Mouse (Mus musculus) kidney, adult 18-20 months (tissue): ENCODE measurements around the gene Nfkbiz.

Experiments
- DNase-seq: peaks from one replicate; pipeline ENCODE4 v3.0.0; 2021

Nfkbiz gene

DNA sequence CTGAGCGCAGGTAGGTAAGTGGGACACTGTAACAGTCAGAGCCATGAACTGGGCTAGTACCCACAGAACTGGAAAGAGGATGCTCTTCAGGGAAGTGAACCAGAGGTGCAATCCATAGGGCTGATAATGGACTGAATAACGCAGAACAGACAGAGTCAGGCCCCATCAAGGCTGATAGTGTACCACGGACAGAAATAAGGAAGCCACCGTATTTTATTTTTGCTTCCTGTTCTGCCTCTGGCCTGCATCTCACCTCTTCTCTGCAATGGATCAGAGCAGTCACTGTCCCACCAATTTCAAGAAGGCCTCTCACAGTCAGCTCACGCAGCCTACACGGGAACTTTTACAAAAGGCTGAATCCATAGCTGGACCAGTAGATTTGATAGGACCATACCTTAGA lies 6.7 kb downstream of the Nfkbiz start:
- DNase-seq = no peak

DNA sequence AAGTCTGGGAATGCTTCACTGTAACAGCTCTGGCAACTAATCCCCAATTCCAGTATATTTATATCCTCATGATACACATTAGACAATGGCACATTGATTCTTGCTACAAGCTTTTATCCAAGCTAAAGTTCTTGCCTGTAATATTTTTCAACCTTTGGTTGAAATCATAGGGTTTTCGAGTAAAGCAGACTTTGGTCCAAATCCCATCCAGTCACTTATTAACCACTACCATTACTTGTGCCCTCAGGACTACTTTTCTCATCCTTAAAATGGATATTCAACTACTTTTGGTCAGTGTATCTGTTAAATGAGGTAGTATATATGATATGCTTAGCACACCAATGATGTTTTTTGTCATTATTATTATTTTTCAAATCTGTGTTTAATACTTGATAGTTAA lies 7.2 kb downstream of the Nfkbiz start:
- DNase-seq = no peak

DNA sequence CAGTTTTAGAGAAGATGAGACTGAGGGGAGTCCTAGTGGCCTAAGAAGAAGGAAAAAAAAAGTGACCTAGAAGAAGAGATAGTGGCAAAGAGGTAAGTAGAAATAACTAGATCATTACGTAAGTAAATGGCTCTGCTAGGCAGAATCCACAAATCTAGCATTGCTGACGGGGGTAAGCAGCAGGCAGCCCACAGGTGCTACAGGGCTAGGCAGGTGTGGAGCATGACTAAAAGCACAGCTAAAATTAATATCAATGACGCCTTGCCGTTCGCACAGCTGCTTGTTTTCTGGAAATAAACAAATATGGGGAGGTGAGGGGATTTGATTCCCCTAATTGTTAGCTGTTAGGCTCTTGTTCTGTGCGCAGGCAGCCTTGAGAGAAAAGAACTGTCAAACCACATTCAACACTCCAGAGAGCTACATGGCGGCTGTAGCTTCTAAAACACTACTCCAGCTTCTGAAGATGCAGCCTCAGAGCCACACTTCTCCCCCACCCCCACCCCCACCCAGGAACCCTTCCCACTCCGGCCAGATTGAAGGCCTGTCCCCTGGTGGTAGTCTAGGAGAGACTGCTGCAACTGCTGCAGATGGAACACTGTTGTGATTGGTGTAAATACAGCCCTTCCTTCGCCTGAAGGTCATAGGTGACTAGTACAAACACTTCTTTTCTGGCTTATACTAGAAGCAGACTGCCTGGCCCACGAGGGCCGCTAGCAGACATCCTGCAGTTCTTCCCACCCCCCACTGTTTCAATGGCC lies 15.1 kb downstream of the Nfkbiz start:
- peak; percentile 29 for DNase-seq

DNA sequence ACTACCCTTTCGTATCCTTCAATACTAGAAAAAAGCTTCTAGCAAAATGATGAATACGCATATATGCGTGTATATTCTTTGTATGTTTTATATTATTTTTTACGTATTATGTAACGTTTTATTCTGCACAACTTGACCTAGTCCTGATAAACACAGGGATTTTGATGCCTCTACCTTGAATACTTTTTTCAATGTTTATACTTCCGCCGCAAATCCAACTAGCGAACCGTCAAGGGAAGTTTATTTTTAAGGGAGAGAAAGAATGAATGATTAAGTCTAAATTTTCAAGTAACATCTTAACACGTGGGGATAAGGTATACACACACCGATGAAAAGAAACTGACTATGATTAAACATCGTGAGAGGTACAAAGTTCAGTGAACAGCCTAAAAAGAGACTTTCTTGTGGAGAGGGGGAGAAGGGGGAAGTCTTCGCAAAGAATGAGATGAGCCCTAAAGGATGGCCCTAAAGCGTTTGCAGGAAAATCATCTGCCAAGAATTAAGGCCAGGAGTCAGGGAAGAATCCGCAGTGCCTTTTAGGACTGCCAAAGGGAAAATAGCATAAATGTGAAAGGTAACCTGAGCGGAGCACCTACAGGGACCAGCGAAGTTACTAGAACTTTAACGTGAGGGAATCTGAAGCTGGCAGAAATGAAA lies 15.8 kb downstream of the Nfkbiz start:
- no peak for DNase-seq

DNA sequence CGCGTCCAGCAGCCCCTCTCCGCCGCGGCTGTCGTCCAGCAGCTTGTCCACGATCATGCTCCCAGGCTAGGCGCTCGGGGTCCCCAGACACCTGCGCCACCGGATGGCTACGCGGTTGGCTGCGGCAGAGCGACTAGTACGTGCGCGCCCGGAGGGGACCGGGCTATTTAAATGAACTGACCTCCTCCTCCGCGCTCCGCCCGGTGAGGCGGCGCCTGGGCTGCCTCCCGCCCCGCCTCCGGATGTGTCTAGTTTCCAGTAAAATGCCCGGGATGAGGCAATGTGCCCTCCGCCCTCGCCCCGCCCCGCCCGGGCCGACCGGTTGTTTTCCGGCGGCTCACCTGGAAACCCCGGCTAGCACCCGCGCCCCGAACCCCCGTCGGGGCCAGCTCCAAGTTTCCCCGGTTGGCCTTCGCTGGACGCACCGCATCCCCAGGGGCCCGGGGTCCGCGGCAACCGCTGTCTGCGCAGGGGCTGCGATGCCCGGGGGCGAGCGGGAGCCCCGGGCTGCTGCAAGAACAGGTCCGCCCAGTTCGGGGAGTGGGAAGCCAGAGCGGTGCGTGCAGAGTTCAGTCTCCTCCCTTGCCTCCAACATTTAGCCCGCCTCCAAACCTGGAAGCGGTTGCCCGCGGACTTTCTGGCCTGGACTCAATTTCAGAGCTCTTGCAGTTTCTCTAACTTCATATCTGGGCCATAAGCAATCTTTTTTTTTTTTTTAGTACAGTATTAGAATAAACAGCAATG lies 16.5 kb downstream of the Nfkbiz start:
- peak; percentile 97 for DNase-seq

DNA sequence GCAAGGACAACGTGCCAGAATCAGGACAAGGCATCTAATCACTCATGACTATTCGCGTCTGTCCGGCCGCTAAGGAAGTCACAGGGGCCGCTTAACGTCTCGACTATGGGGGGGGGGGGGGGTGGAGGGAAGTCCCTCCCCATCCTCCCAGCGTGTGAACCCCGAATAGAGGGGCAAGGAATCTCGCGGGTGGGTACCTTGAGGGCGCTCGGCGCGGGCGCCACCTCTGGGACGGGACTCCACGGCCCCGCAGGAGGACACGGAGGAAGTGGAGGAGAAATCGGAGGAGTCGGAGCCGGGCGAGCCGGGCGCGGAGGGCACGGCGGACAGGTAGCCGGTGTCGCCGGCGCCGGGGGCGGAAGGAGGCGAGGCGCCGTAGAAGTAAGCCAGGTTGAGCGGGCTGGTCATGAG lies 17.1 kb downstream of the Nfkbiz start:
- DNase-seq = no peak

DNA sequence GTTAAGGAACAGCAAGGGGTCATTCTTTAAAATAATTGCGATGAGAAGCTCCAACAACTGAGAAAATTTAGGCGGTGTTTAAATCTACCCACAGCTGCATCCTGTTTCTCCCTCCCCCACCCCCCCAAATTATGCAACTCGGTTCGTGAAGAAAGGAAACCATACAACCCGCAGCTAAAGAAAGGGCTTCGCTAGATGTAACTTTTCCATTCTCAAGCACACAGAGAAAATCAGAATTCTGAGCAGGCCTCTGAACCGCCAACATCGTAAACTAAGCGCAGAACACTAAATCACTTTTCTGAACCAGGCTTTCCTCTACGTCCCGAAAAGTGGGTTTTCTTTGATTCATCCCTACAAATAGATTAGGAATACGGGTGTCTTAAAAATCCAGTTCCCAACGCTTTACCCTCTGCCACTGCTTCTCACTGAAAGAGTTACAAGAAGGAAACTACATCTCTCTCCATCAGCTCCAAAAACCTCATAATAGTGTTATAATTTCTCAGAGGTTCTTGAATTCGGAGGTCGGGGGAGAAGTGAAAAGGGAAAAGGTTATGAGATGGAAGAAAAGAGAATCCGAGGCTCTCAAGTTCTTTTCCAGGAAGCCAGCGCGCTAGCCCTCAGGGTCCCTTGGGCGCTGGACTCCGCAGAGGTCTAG lies 17.7 kb downstream of the Nfkbiz start:
- DNase-seq = no peak

DNA sequence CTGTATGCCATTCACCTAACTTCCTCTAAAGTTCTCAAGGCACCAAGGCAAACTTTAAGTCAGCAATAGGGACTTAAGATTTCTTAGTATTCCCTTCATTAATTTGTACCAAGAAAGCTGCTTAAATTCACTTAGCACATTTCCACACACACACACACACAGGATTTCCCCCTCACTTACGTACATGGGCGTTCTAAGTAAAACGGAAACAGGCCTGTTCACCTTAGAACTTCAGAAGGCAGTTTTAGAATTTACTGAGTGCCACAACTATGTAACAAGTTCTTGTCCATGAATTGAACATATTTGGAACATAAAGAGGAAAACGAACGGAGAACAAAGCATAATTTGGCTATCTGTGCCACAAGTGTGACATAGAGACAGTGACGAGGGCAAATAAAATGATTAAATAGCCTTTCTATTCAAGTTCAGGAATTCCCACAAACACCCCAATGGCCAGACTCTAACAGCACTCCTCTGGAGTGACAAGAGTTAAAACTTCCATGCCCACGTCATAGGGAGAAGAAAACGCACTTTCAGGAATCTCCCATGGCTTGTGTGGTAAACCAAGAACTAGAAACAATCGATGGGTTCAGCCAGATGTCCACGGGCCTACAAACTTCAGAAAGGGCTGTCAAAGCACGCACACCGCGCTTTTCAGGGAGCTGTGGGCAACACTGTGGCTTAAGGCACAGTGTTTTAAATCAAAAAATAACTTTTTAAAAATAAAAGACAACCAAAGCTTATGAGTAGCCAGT lies 18.4 kb downstream of the Nfkbiz start:
- DNase-seq = peak; percentile 47

DNA sequence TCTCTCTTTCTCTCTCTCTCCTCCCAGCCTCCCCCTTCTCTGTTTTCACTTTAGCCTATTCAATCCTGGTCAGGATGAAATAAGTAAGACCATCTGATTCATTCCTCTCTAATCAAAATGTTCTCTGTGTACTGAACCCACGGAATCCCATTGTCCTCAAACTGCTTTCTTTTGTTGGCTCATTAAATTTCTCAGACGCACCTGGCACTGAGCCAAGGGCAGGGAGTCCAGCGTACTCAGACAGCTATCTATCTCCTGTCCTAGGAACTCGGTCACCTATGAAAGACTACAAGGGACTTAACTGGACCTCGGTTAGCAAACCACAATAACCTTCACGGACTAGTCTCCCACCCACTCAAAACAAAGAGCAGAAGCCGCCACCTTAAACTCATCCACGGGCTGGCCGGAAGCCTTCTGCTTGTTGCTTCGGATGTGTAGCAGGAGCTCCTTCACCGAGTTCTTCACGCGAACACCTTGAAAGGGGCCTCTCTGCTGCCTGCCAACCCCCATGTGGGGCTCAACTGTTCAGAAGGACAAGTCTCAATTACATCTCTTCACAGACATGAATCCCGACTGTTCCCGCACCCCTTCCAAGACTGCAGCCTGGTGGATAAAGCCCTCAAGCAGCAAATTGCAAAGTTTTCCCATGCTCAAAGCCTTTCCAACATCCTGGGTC lies 19.4 kb downstream of the Nfkbiz start:
- peak; percentile 78 for DNase-seq

DNA sequence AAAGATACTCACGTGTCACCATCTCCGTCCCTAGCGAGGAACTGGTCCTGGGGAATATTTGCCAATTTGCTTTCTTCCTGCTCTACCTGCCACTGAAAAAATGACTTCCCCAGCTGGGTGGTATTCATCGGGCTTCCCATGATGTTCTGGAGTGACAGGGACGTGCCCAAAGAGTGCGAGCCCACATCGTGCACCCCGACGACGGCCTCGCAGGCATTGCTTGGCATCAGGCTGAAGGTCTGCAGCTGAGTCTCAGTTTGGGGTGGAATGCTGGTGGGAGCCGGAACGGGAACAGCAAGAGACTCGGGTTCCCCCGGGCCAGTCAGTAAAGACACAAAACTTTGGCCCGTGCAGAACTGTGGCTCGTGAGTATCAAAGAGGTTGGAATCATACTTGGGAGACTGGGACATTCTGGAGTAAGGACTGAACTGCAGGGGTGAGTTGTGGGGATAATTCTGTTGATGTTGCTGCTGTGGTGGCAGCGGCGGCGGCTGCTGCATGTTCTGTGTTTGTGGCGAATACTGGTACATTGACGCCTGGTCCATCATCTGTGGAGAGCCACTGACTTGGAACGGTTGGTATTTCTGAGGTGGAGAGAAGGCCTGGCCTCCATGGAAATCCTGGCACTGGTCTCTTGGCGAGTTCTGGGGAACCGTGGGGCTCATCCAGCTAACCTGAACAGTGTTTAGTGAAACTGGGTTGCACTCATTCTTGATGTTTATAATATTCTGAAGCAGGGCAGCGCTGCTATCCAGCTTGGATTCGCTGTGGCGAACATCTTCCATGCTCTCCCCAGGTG lies 20.8 kb downstream of the Nfkbiz start:
- peak; percentile 28 for DNase-seq

DNA sequence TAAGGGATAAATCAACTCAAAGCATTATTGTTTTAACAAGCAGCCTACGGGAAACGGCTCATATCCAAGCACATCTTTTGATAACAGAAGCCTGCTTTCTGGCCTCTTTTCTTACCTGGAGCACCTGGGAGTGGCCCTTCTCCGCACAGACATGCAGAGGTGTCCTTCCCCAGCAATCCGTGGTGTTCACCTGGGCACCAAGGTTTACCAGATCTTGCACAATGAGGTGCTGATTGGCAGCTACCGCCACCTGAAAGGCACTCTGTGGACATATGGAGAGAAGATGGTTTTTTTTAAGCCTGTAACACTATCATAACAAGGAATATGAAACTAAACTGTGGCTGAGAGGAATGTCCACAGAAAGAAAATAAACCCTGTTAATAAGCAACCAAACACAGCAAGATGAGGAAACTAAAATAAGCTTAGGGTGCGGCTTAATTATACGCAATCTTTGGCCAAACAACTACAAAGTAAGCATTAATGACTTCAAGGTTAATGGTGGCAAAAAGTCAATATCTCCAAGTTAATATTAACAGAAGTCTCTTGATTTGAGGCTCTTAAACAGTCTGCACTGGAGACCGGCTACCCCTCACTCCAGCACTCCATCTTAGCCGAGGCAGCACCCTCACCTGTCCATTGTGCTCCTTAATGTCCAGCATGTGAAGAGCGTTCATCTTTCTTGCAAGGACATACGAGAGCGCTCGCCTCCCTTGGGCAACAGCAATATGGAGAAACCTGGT lies 22.3 kb downstream of the Nfkbiz start:
- DNase-seq = peak; percentile 48

DNA sequence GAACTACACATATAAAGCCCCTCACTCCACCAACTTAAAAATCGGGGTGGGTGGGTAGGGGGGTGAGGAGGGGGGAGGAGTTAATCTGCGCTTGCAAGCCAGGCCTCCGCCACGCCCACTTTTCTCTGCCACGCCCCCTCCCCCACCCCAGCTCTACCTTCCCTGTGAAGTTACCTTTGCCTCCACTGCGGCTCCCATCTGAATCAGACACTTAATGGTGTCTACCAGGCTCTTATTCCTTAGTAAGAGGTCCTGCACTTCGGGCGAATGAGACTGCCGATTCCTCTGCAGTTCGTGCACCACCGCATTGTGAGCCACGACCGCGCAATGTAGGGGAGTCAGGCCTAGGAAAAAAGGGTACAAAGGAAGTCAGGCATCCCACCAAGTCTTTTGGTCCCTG lies 23.2 kb downstream of the Nfkbiz start:
- no peak for DNase-seq

DNA sequence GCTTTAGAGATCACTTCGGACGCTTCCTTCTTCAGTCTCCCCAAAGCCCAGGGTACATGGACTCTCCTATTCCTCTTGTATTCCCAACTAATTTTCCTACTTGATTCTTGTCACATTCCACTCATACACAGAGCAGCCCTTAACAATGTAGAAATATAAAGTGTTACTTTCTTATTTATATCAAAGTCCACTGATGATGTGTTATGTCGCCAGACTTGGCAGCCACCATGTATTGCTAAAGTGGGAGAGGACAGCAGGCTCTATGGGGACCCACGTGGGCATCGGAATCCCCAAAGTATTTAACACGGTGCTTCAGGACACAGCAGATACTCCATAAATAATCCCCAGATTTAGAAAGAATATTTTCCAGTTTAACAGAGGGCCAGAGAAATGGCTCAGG lies 24.0 kb downstream of the Nfkbiz start:
- DNase-seq = no peak

DNA sequence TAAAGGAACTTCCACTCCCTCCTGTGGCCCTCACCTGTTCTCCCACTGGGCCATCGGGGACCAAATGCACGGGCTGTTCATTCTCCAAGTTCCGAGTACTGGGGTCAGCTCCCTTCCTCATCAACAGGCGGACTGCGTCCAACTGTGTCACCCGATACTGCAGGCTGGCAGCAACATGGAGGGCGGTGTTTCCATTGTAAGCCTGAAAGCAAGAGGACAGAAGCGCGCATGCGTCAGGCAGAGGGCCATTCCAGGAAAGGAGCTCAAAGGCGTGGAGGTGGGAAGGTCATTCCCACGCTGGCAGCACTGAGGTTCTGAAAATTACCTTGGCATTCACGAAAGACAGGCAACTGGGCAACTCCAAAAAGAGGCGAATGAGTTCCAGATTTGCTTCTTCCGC lies 24.8 kb downstream of the Nfkbiz start:
- no peak for DNase-seq

DNA sequence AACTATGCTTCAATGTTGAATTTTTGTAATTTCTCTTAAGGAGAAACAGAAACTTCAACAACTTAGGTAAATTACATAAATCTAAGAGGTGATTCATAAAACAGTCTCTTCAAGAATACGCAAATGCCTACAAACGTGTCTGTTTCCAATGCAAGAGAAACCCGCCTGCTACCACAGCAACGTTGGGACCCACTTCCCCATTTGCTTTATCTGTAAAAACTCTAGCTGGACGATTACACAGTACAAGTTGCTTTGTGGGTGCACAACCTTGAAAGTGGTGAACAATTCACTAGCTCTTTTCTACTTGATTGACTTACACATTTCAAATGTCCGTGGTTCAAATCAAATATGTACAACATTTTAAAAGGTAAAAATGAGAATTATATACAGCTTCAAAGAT lies 26.9 kb downstream of the Nfkbiz start:
- DNase-seq = no peak

DNA sequence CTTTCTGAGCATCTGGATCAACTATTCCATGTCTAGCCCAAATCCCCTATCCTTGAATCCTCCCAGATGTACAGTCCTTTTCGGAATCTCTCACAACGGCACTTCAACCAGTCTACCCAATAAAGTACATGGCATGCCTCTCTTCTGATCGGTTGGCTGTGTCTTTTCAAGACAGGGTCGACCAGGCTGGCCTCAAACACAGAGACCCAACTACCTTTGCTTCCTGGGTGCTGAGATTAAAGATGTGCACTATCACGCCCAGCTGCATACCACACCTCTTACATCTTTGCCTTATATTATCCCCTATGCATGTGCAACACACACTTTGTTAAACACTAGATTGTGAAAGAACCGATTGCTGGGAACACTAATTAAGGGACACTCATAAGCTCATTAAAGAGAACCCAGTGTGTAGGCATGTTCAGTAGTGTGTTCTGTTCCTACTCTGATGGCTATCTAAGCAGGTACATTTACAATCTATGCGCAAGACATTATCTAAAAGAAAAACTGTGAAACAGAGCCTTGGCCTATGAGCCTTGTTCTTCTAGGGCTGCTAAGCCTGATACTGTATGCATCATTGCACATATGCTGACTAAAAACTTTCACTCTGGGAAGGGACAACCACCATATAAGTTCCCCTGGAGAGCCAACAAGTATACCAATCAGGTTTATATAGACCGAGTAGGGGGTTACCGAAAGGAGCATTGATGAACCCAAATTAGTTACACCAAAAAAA lies 28.8 kb downstream of the Nfkbiz start:
- DNase-seq = no peak

DNA sequence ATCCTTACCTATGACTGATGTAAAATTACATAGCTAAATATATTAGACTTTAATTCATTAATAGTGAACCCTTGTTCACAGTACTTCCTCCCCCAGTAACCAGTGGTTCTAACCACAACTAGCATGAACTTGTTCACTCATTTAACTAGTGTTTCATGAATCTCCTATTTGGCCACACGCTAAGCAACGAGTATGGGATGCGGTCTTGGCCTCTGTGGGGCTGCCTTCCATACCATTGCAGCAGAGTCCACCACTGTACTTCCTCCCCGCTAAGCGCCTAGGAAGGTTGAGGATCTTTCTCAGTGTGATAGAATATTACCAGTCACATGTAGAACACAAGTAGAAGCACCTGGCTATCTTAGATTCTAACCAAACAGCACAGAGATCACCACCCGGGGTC lies 29.4 kb downstream of the Nfkbiz start:
- DNase-seq = no peak

DNA sequence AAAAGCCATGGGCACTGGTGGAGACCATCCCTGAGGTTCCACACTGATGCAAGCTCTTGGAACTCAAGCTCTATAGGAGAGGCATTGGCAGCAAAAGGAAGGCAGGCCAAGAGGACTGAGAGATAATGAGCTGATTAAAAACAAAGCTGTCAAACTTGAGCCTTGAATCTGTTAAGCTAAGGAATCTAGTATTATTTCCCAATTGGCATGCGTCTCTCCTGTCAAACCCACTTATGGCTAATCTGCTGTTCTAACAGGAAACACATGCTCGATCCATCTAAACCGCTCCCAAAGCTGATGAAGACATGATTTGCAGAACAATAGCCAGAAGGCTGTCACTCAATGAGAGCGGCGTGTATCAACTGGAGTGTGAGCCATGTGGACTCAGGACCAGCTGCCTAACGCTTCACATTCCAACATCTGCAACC lies 31.2 kb downstream of the Nfkbiz start:
- no peak for DNase-seq

DNA sequence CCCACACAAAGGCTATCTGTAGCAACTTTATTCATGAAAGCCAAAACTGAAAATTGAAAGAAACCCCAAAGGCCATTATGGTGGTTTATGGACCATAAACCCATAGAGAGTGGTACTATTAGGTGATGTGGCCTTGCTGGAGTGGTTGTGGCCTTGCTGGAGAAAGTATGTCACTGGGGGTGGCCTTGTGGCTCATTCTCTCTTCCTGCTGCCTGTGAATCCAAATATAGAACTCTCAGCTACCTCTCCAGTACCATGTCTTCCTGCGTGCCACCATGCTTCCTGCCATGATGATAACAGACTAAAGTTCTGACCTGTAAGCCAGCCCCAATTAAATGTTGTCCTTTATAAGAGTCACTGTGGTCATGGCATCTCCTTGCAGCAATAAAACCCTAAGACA lies 33.9 kb downstream of the Nfkbiz start:
- DNase-seq = no peak

DNA sequence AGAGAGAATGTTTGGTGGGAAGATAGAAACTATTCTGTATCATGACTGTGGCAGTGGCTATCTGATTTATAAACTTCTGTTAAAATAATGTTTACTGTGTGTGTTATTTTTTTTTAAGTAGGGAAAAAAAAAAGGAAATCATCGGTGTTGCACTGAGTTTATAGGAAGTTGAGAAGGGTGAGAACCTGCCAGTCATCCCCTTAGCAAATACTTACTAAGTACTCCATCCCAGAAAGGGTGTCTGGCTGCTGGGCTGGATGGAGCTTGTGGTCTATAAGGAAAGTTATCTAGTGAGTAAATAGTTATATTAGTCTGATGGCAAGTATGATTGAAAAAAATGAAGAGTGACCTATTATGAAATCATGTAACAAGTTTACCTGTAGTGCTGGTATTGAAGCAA lies 37.1 kb downstream of the Nfkbiz start:
- no peak for DNase-seq
